Mouse (Mus musculus) CH12.LX (cell line): Measurements from ENCODE around the gene Qprt. TPM values are rescaled to one million over a fixed set of nuclear protein-coding genes. Genes with fewer than 3 reads are reported as not detected.

Source experiments
- DNase-seq: peaks from one replicate; pipeline ENCODE4 v3.0.0-alpha.2; 2013; ENCODE audit errors: extremely low read depth
- H3K27ac ChIP-seq: 2 replicates; pipeline ENCODE4 v1.5.1; 2012; ENCODE audit warnings: low read depth, mild to moderate bottlenecking, control low read depth, moderate library complexity; ENCODE audit not compliant: insufficient read depth
- H3K27me3 ChIP-seq: replicated peaks from 2 replicates; pipeline ENCODE3; 2012; ENCODE audit warnings: inconsistent platforms
- H3K36me3 ChIP-seq, 2 experiments: replicated peaks in 1 of 2; 2 replicates each; pipeline versions ENCODE3 to v1.6.1; 2012; ENCODE audit warnings: inconsistent platforms in 1 of 2, low read length in 1 of 2, mild to moderate bottlenecking in 1 of 2, mixed read lengths in 1 of 2, moderate library complexity in 1 of 2; ENCODE audit not compliant: control insufficient read depth in 1 of 2, insufficient read depth in 1 of 2
- H3K4me1 ChIP-seq, 2 experiments: 2 replicates each; pipeline ENCODE4 v1.6.1; 2012; ENCODE audit warnings: inconsistent platforms in 1 of 2, moderate library complexity in 1 of 2; ENCODE audit not compliant: insufficient read depth in 2 of 2, control insufficient read depth in 1 of 2
- H3K4me2 ChIP-seq: 2 replicates; pipeline ENCODE4 v1.6.1; 2012; ENCODE audit warnings: low read depth, mild to moderate bottlenecking, control low read depth; ENCODE audit not compliant: poor library complexity, insufficient read depth, severe bottlenecking
- H3K4me3 ChIP-seq, 3 experiments: fragments of 150-350 bp in 1 of 3; sonication (generic) in 1 of 3; replicated peaks in 1 of 3; 2 replicates each; pipeline versions ENCODE3 to v1.5.1; 2011 to 2012; ENCODE audit warnings: low read depth in 2 of 3, low read length in 2 of 3, mild to moderate bottlenecking in 2 of 3, moderate library complexity in 2 of 3, control low read depth in 1 of 3, improper control_type of control experiment in 1 of 3, inconsistent platforms in 1 of 3, mixed read lengths in 1 of 3; ENCODE audit not compliant: poor library complexity in 1 of 3
- H3K79me2 ChIP-seq: replicated peaks from 2 replicates; pipeline ENCODE4 v1.6.1; 2012; ENCODE audit warnings: mild to moderate bottlenecking, moderate library complexity; ENCODE audit not compliant: control insufficient read depth, poor library complexity, insufficient read depth, severe bottlenecking; ENCODE audit errors: extremely low read depth
- H3K9ac ChIP-seq: 2 replicates; pipeline ENCODE4 v1.6.1; 2012; ENCODE audit warnings: low read depth, mild to moderate bottlenecking, control low read depth, moderate library complexity; ENCODE audit not compliant: insufficient read depth
- H3K9me3 ChIP-seq: replicated peaks from 2 replicates; pipeline ENCODE3; 2012; ENCODE audit warnings: low read length, inconsistent platforms, mixed read lengths
- CHD1 ChIP-seq: IDR thresholded peaks from 2 replicates; pipeline ENCODE4 v1.6.1; 2012; ENCODE audit warnings: low read depth, low read length, improper control_type of control experiment, inconsistent platforms
- E2F4 ChIP-seq: IDR thresholded peaks from 2 replicates; pipeline ENCODE4 v1.6.1; 2011; ENCODE audit warnings: low read depth, low read length, improper control_type of control experiment; ENCODE audit not compliant: insufficient replicate concordance
- ELF1 ChIP-seq: IDR thresholded peaks from 2 replicates; pipeline ENCODE4 v1.6.1; 2014; ENCODE audit warnings: low read depth, mild to moderate bottlenecking, inconsistent platforms, low read length, improper control_type of control experiment
- EP300 ChIP-seq: IDR thresholded peaks from 2 replicates; pipeline ENCODE4 v1.6.1; 2011; ENCODE audit warnings: low read length, improper control_type of control experiment
- ETS1 ChIP-seq: conservative IDR thresholded peaks from 2 replicates; pipeline ENCODE4 v1.6.1; 2012; ENCODE audit warnings: low read depth, mild to moderate bottlenecking, inconsistent platforms, low read length, improper control_type of control experiment, moderate library complexity
- HCFC1 ChIP-seq: IDR thresholded peaks from 2 replicates; pipeline ENCODE4 v1.6.1; 2012; ENCODE audit warnings: low read depth, mild to moderate bottlenecking, inconsistent platforms, low read length, improper control_type of control experiment
- IRF4 ChIP-seq: IDR thresholded peaks from 2 replicates; pipeline ENCODE4 v1.6.1; 2014; ENCODE audit warnings: low read depth, mild to moderate bottlenecking, inconsistent platforms, low read length, improper control_type of control experiment
- JUN ChIP-seq: IDR thresholded peaks from 2 replicates; pipeline ENCODE4 v1.6.1; 2011; ENCODE audit warnings: low read depth, mild to moderate bottlenecking, low read length, improper control_type of control experiment, moderate library complexity; ENCODE audit not compliant: insufficient read depth
- MAX ChIP-seq: IDR thresholded peaks from 2 replicates; pipeline ENCODE4 v1.6.1; 2011; ENCODE audit warnings: low read length, improper control_type of control experiment
- MAZ ChIP-seq: IDR thresholded peaks from 2 replicates; pipeline ENCODE4 v1.6.1; 2012; ENCODE audit warnings: low read depth, mild to moderate bottlenecking, inconsistent platforms, low read length, improper control_type of control experiment, moderate library complexity
- MXI1 ChIP-seq: IDR thresholded peaks from 2 replicates; pipeline ENCODE4 v1.6.1; 2011; ENCODE audit warnings: mild to moderate bottlenecking, low read depth, low read length, improper control_type of control experiment
- PAX5 ChIP-seq: IDR thresholded peaks from 2 replicates; pipeline ENCODE4 v1.6.1; 2012; ENCODE audit warnings: low read length, inconsistent platforms, mixed read lengths
- RAD21 ChIP-seq: IDR thresholded peaks from 2 replicates; pipeline ENCODE4 v1.6.1; 2011; ENCODE audit warnings: low read depth, mild to moderate bottlenecking, low read length, improper control_type of control experiment, moderate library complexity
- SIN3A ChIP-seq: IDR thresholded peaks from 2 replicates; pipeline ENCODE4 v1.6.1; 2012; ENCODE audit warnings: low read length, improper control_type of control experiment, inconsistent platforms
- TBP ChIP-seq: conservative IDR thresholded peaks from 2 replicates; pipeline ENCODE4 v1.6.1; 2011; ENCODE audit warnings: low read depth, low read length, improper control_type of control experiment
- TCF12 ChIP-seq: IDR thresholded peaks from 2 replicates; pipeline ENCODE4 v1.6.1; 2014; ENCODE audit warnings: low read depth, mild to moderate bottlenecking, inconsistent platforms, low read length, improper control_type of control experiment
- UBTF ChIP-seq: IDR thresholded peaks from 2 replicates; pipeline ENCODE4 v1.6.1; 2012; ENCODE audit warnings: low read depth, mild to moderate bottlenecking, inconsistent platforms, low read length, improper control_type of control experiment, moderate library complexity
- USF2 ChIP-seq: conservative IDR thresholded peaks from 2 replicates; pipeline ENCODE4 v1.6.1; 2011; ENCODE audit warnings: low read depth, low read length, improper control_type of control experiment
- ZC3H11A ChIP-seq: IDR thresholded peaks from 2 replicates; pipeline ENCODE4 v1.6.1; 2012; ENCODE audit warnings: low read depth, mild to moderate bottlenecking, inconsistent platforms, low read length, improper control_type of control experiment
- ZKSCAN1 ChIP-seq: IDR thresholded peaks from 2 replicates; pipeline ENCODE4 v1.6.1; 2012; ENCODE audit warnings: low read depth, inconsistent platforms, low read length, improper control_type of control experiment, borderline replicate concordance
- ZMIZ1 ChIP-seq: IDR thresholded peaks from 2 replicates; pipeline ENCODE4 v1.6.1; 2012; ENCODE audit warnings: low read depth, mild to moderate bottlenecking, inconsistent platforms, low read length, improper control_type of control experiment
- dilution Hi-C: fragments of 300-500 bp; cut with MboI; formaldehyde crosslinking; loops from 2 replicates; pipeline ENCODE4 v1.14.3; 2020; ENCODE audit warnings: low sequenced_read_pairs; ENCODE audit not compliant: extremely low pct_unique_long_range_greater_than_20kb, extremely low pct_ligation_motif_present
- in situ Hi-C: fragments of 300-500 bp; cut with MboI; formaldehyde crosslinking; loops from 3 replicates; pipeline ENCODE4 v1.14.3; 2019; ENCODE audit warnings: low sequenced_read_pairs, low pct_ligation_motif_present, low pct_unique_long_range_greater_than_20kb, mixed read lengths
- polyA plus RNA-seq: library from polyadenylated mRNA; unstranded; fragments of >175 nt; gene quantifications from 2 replicates; pipeline ENCODE4 v1.2.1, GENCODE M21; 2012; ENCODE audit warnings: low read depth; ENCODE audit not compliant: insufficient read length
- total RNA-seq, 2 experiments: library from RNA; depleted of rRNA; stranded (reverse); fragments of 300-350 nt in 1 of 2; fragments of >200 nt in 1 of 2; gene quantifications; 2 replicates each; pipeline ENCODE4 v1.2.3; 2012 to 2014

Qprt gene
- total and polyA plus RNA-seq, 3 experiments = 0.14 to 0.30 TPM; not detected in 1

DNA sequence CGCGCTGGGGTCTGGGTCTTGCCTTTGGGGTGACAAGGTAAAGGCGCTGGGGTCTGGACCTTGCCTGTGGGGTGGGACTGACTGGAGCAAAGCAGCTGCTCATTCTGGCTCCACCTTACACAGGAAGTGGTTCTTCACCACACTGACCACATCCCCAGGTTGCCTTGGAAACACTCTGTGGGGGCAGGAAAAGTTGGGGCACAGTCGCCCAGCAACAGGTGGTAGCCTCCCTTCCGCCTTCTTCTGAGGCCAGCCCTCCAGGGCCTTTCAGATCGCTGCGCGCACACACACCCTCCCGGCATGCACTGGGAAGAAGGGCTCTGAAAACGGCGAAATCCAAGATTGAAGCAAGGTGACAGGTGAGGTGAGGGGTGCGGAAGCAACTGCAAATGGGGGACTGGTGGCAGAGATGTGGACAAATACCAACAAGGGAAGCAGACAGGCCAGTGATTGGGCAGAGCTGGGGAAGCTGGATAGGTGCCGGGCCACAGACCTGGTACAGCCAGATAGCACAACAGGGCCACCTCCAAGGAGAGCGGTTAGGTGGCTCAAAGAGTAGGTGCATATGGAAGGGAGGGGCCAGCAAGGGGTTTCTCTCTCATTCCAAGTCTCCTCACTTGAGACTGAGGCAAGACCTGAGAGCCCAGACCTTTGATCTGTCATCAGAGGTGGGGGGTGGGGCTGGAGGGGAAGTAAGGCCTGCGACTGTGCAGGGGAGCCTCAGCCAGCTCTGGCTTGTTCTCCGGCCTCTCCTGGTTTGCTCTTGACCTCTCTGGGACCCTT lies 30.7 kb downstream of the Qprt start, which contains the start of gene AI467606 (continued):
- TF ChIP-seq ELF1 (peak; percentile 93), JUN (no peak), USF2 (no peak), ZKSCAN1 (no peak), CHD1 (no peak), MAZ (peak; percentile 95), E2F4 (no peak), HCFC1 (peak; percentile 73), IRF4 (no peak), PAX5 (no peak), TCF12 (peak; percentile 95), ZC3H11A (no peak), EP300 (peak; percentile 71; the same call in 1 of the 2 replicates), ZMIZ1 (peak; percentile 78), MAX (peak; percentile 2; the same call in 1 of the 2 replicates), ETS1 (peak; percentile 59; the same call in 1 of the 2 replicates), SIN3A (peak; percentile 90), UBTF (no peak), RAD21 (no peak)

DNA sequence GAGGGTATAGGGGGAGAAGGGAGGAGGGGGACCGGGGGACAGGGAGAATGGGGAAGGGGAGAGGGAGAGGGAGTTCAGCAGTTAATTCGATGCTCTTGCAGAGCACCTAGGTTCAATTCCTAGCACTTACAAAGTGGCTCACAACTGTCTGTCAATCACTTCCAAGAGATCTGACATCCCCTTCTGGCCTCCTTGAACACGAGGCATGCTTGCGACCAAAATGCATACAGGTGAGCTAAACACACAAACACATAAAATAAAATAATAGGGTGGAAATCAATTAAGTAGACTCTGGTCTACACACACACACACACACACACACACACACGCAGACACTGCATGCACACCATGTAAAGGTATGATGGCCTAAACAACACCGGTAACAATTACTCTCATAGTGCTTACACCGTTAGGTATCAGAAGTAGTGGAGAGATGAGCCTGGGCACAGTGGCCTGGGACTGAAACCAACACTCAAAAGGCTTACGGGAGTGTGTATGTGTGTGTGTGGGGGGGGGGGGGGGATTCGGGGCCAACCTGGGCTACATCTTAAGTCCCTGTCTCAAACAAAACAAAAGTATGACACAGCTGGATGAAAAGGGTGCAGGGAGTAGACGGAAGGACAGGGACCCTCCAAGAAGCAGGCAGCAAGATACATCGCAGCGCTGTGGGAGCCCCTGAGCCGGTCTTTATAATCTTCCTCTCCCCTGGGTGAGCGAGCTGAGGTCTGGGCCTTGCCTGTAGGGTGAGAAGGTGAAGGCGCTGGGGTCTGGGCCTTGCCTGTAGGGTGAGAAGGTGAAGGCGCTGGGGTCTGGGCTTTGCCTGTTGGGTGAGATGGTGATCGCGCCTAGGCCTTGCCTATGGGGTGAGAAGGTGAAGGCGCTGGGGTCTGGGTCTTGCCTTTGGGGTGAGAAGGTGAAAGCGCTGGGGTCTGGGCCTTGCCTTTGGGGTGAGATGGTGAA lies 31.6 kb downstream of the Qprt start:
- dilution Hi-C loops (no loop called here), in situ Hi-C loops (no loop called here)
- H3K4me3 ChIP-seq = peak overlapping the region; percentile 78 to 91 (median 87)
- no peaks in the 10 kb centered on the region for H3K27me3 ChIP-seq
- H3K4me2 ChIP-seq = peak overlapping the region; percentile 56
- peaks cover 21 to 28% of the 10 kb centered on the region in 2 experiments for H3K36me3 ChIP-seq
- no peak for DNase-seq
- no peak for TF ChIP-seq UBTF
- peak; percentile 54; the same call in 1 of the 2 replicates for TF ChIP-seq MXI1
- no peak for TF ChIP-seq TBP
- TF ChIP-seq MAX = peak; percentile 40; the same call in 1 of the 2 replicates
- TF ChIP-seq, all 38 proteins: peak for 2
- Histone ChIP-seq H3K27ac (peak overlapping the region; percentile 93), H3K9me3 (no peaks in the 10 kb centered on the region), H3K79me2 (peaks cover 19% of the 10 kb centered on the region), H3K4me1 (peaks cover 11 to 39% of the 10 kb centered on the region in 2 experiments), H3K9ac (peak overlapping the region; percentile 86)
